ENCODE assay signal across 8 mouse cellular contexts in the genomic region with DNA sequence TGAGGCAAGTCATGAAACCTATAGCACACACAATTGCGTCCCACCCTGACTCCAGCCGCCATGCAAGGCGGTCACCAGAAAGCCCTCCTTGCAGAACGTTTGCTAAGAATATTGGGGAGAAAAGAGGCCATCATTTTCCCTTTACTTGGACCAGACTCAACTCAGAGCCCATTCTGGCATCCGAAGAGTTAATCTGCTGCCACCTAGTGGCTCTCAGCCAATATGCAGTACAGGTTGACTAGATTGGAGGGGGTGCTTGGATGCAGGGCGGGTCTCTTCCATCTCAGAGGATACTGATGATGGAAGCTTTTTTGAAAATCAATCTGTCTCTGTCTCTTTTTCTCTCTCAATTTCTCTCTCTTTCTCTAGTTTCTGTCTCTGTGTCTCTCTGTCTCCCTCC.
DNase-seq lines count a peak whose midpoint lies in the region; ATAC-seq and TF ChIP-seq lines count a peak whose summit lies in the region.

No protein-coding gene starts in this region.

- TF ChIP-seq CTCF in heart, adult 2 months (IDR thresholded peaks at IDR 0.05): peak; percentile 58
- TF ChIP-seq CTCF in liver, postnatal 0 days (IDR thresholded peaks at IDR 0.05; ENCODE audit: low read depth): peak; percentile 83

- H3K36me3 ChIP-seq in heart, adult 2 months (ENCODE audit: control insufficient read depth, insufficient read depth, low read length): no peaks in the 10 kb centered on the region
- H3K36me3 ChIP-seq in heart, embryonic 13.5 days: no peaks in the 10 kb centered on the region
- no peaks in the 10 kb centered on the region for H3K36me3 ChIP-seq in kidney, embryonic 16.5 days (ENCODE audit: insufficient read depth, low read length)
- no peaks in the 10 kb centered on the region for H3K36me3 ChIP-seq in liver, postnatal 0 days (replicated peaks; ENCODE audit: insufficient read depth, low read length)
- H3K36me3 ChIP-seq in neural tube, embryonic 15.5 days: no peaks in the 10 kb centered on the region

- no peak overlapping the region for H3K27ac ChIP-seq in heart, adult 2 months
- no peak overlapping the region for H3K27ac ChIP-seq in heart, embryonic 13.5 days (replicated peaks)
- H3K27ac ChIP-seq in kidney, embryonic 16.5 days (ENCODE audit: low read length): no peak overlapping the region
- no peak overlapping the region for H3K27ac ChIP-seq in liver, postnatal 0 days (ENCODE audit: low read depth)
- H3K27ac ChIP-seq in neural tube, embryonic 15.5 days (replicated peaks): peak overlapping the region; percentile 29; the same call in 1 of the 2 replicates

- no peak overlapping the region for H3K9ac ChIP-seq in heart, adult 2 months (ENCODE audit: low read depth, low read length)
- peak overlapping the region; percentile 69; the same call in 1 of the 2 replicates for H3K9ac ChIP-seq in heart, embryonic 13.5 days
- H3K9ac ChIP-seq in kidney, embryonic 16.5 days (replicated peaks; ENCODE audit: low read length): no peak overlapping the region
- no peak overlapping the region for H3K9ac ChIP-seq in liver, postnatal 0 days (replicated peaks)
- H3K9ac ChIP-seq in neural tube, embryonic 15.5 days (replicated peaks): no peak overlapping the region

- H3K4me2 ChIP-seq in heart, embryonic 13.5 days: peak overlapping the region; percentile 66
- H3K4me2 ChIP-seq in kidney, embryonic 16.5 days (replicated peaks; ENCODE audit: low read depth, low read length): peak overlapping the region; percentile 53
- no peak overlapping the region for H3K4me2 ChIP-seq in liver, postnatal 0 days (ENCODE audit: low read depth, low read length)
- H3K4me2 ChIP-seq in neural tube, embryonic 15.5 days: peak overlapping the region; percentile 58

- no peaks in the 10 kb centered on the region for H3K27me3 ChIP-seq in heart, adult 2 months (ENCODE audit: control insufficient read depth, insufficient read depth, low read length)
- no peaks in the 10 kb centered on the region for H3K27me3 ChIP-seq in heart, embryonic 13.5 days (replicated peaks)
- no peaks in the 10 kb centered on the region for H3K27me3 ChIP-seq in kidney, embryonic 16.5 days (ENCODE audit: insufficient read depth, low read length)
- no peaks in the 10 kb centered on the region for H3K27me3 ChIP-seq in liver, postnatal 0 days (ENCODE audit: insufficient read depth, low read length)
- no peaks in the 10 kb centered on the region for H3K27me3 ChIP-seq in neural tube, embryonic 15.5 days (replicated peaks)

- H3K4me3 ChIP-seq in heart, adult 2 months: no peak overlapping the region
- no peak overlapping the region for H3K4me3 ChIP-seq in heart, embryonic 13.5 days
- no peak overlapping the region for H3K4me3 ChIP-seq in kidney, embryonic 16.5 days (ENCODE audit: low read length)
- H3K4me3 ChIP-seq in liver, postnatal 0 days (ENCODE audit: low read depth, low read length): no peak overlapping the region
- H3K4me3 ChIP-seq in neural tube, embryonic 15.5 days (replicated peaks): peak overlapping the region; percentile 36

- 26% methylated on average over 6 of the region's 6 CpGs for WGBS in heart, adult 2 months
- WGBS in heart, embryonic 13.5 days: 3% methylated on average over 6 of the region's 6 CpGs
- 3% methylated on average over 6 of the region's 6 CpGs for WGBS in kidney, embryonic 16.5 days
- 3% methylated on average over 6 of the region's 6 CpGs for WGBS in liver, postnatal 0 days (ENCODE audit: insufficient replicate concordance)
- WGBS in neural tube, embryonic 15.5 days: 6% methylated on average over 6 of the region's 6 CpGs

- no peak for TF ChIP-seq EP300 in heart, adult 2 months (IDR thresholded peaks at IDR 0.05; ENCODE audit: insufficient read depth, low read depth, low read length)
- no peak for TF ChIP-seq EP300 in liver, postnatal 0 days (IDR thresholded peaks at IDR 0.05; ENCODE audit: low read depth)

- no peak for ATAC-seq in heart, embryonic 13.5 days (ENCODE audit: extremely low read depth, insufficient number of reproducible peaks, low FRiP score, low TSS enrichment)
- ATAC-seq in kidney, embryonic 16.5 days (ENCODE audit: low FRiP score, low TSS enrichment): peak; percentile 79
- no peak for ATAC-seq in liver, postnatal 0 days
- peak; percentile 94 for ATAC-seq in neural tube, embryonic 15.5 days (ENCODE audit: low FRiP score)

- peak in 1 of 2 experiments; percentile 19 for DNase-seq in heart, adult 2 months
- DNase-seq in heart, postnatal 25 days (ENCODE audit: low spot score): no peak
- peak; percentile 92 for DNase-seq in embryo, embryonic 10 days (ENCODE audit: low spot score)
- peak; percentile 64 for DNase-seq in liver, postnatal 0 days
- DNase-seq in thymus, postnatal 14 days: peak; percentile 89

- intact Hi-C loops in heart, adult 2 months (cut with DNase I): loop anchor here (5.0 kb wide), 1 partner anchor 79 kb away; no protein-coding TSS in a partner anchor
- intact Hi-C loops in heart, postnatal 25 days (cut with DNase I): no loop called here

- H3K9me3 ChIP-seq in heart, embryonic 13.5 days: no peaks in the 10 kb centered on the region; the same call in 1 of the 2 replicates
- 0 out of 2 replicates have a peak, but pooled peaks cover 3% of the 10 kb centered on the region for H3K9me3 ChIP-seq in kidney, embryonic 16.5 days (ENCODE audit: low read length)
- H3K9me3 ChIP-seq in liver, postnatal 0 days (ENCODE audit: low read length): no peaks in the 10 kb centered on the region
- no peaks in the 10 kb centered on the region for H3K9me3 ChIP-seq in neural tube, embryonic 15.5 days (replicated peaks)

- H3K79me2 ChIP-seq in heart, adult 2 months (replicated peaks; ENCODE audit: control insufficient read depth, insufficient read depth, low read length): no peaks in the 10 kb centered on the region

- no peak for TF ChIP-seq POLR2A in heart, adult 2 months (IDR thresholded peaks at IDR 0.05; ENCODE audit: insufficient read depth, low read depth, low read length)

- no peaks in the 10 kb centered on the region; the same call in 1 of the 2 replicates for H3K4me1 ChIP-seq in heart, adult 2 months (ENCODE audit: control insufficient read depth, insufficient read depth, low read length)
- peaks cover 22% of the 10 kb centered on the region for H3K4me1 ChIP-seq in heart, embryonic 13.5 days
- H3K4me1 ChIP-seq in kidney, embryonic 16.5 days (ENCODE audit: insufficient read depth, low read length): peaks cover 9% of the 10 kb centered on the region
- no peaks in the 10 kb centered on the region for H3K4me1 ChIP-seq in liver, postnatal 0 days (ENCODE audit: insufficient read depth)
- peaks cover 12% of the 10 kb centered on the region for H3K4me1 ChIP-seq in neural tube, embryonic 15.5 days

Comparison
In these comparisons a context has a peak if more than half of its experiments do, and no peak if none do; other contexts are left out.
1. ATAC-seq: peak in kidney, embryonic 16.5 days (single experiment) and neural tube, embryonic 15.5 days (single experiment); none in heart, embryonic 13.5 days (single experiment) and liver, postnatal 0 days (single experiment).